Mouse (Mus musculus): ENCODE data around the gene Zfp316. TPM values are rescaled to one million over a fixed set of nuclear protein-coding genes. Genes with fewer than 3 reads are reported as not detected.

Zfp316 gene
- polyA plus RNA-seq, 2 experiments, result 2.8 to 9.1 TPM

DNA sequence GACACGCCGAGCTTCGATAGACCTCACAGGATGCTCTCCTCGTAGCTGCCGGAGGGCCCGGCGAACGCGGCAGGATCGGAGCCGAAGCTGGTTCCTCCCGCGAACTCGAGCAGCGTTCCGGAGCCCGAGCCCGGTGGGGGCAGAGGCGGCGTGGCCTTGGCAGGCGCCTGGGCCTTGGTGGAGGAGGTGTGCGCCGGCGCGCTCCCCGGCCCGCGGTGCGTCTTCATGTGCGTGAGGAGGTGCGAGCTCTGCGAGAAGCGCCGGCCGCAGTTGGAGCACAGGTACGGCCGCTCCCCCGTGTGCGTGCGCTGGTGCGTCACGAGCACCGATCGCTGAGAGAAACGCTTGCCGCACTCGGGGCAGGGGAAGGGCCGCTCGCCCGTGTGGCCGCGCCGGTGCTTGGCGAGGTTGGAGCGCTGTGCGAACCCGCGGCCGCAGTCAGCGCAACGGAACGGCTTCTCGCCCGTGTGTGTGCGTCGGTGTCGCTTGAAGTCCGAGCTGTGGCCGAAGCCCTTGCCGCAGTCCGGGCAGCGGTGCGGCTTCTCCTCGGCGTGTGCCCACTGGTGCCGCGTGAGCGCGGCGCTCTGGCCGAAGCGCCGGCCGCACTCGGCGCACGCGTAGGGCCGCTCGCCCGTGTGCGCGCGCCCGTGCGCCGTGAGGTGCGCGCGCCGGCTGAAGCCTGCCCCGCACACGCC lies 16.5 kb downstream of the Zfp316 start:
- Histone ChIP-seq H3K4me3 (replicated peaks; ENCODE audit: low read length) (peak overlapping the region; percentile 41), H3K27ac (replicated peaks; ENCODE audit: low read depth, low read length) (no peak overlapping the region), H3K9ac (ENCODE audit: low read depth, low read length, severe bottlenecking) (peak overlapping the region; percentile 38; the same call in 1 of the 2 replicates), H3K4me2 (replicated peaks; ENCODE audit: low read depth, low read length, severe bottlenecking) (peak overlapping the region; percentile 77), H3K27me3 (ENCODE audit: control insufficient read depth, insufficient read depth, low read length) (peaks cover 67% of the 10 kb centered on the region), H3K9me3 (ENCODE audit: control insufficient read depth, low read length) (no peaks in the 10 kb centered on the region), H3K36me3 (ENCODE audit: control insufficient read depth, insufficient read depth, low read length) (peaks cover 69% of the 10 kb centered on the region), H3K4me1 (ENCODE audit: control insufficient read depth, insufficient read depth, low read length) (peaks cover 13% of the 10 kb centered on the region)
- ATAC-seq (ENCODE audit: low FRiP score, low read depth), result peak; percentile 14; the same call in 1 of the 2 replicates
- DNase-seq (ENCODE audit: low spot score), result no peak
- TF ChIP-seq POLR2A (IDR thresholded peaks at IDR 0.05; ENCODE audit: borderline replicate concordance, extremely low read depth, insufficient read depth, insufficient read length), result no peak
- 5% methylated on average over 83 of the region's 103 CpGs for WGBS

- DNase-seq (ENCODE audit: low spot score), result no peak
- peak overlapping the region; percentile 41 for H3K4me3 ChIP-seq (replicated peaks; ENCODE audit: low read length)
- H3K9ac ChIP-seq (ENCODE audit: low read depth, low read length, severe bottlenecking), result no peak overlapping the region
- WGBS, result 23% methylated on average over 18 of the region's 18 CpGs
- peaks cover 71% of the 10 kb centered on the region for H3K36me3 ChIP-seq (ENCODE audit: control insufficient read depth, insufficient read depth, low read length)
- no peak for ATAC-seq (ENCODE audit: low FRiP score, low read depth)
- TF ChIP-seq POLR2A (IDR thresholded peaks at IDR 0.05; ENCODE audit: borderline replicate concordance, extremely low read depth, insufficient read depth, insufficient read length), result no peak
- no peaks in the 10 kb centered on the region for H3K9me3 ChIP-seq (ENCODE audit: control insufficient read depth, low read length)
- H3K4me1 ChIP-seq (ENCODE audit: control insufficient read depth, insufficient read depth, low read length), result peaks cover 13% of the 10 kb centered on the region
- H3K27ac ChIP-seq (replicated peaks; ENCODE audit: low read depth, low read length), result no peak overlapping the region
- peak overlapping the region; percentile 77 for H3K4me2 ChIP-seq (replicated peaks; ENCODE audit: low read depth, low read length, severe bottlenecking)
- peaks cover 63% of the 10 kb centered on the region for H3K27me3 ChIP-seq (ENCODE audit: control insufficient read depth, insufficient read depth, low read length)
Measured at GRCm38 (mm10) chr5:143252791-143253185, 17.0 kb downstream of the Zfp316 start.

DNA sequence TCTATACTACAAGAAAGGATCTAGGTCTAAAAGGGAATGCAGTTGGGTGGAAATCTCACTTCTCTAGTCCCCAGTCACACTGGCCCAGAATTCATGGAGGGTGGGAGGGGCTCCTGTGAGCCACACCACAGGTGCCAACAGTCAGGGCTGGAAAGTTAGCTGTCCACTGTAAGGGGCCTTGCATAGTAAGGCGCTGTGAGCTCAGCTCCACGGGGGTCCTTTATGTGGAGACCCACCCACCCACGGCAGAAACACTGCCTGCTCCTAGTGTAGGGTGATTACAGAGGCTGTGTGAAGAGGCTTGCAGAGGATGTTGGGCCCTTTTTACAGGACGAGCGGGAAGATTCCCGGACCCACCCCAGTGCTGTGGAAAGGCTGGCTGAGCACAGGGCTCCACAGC lies 17.8 kb downstream of the Zfp316 start:
- no peak for TF ChIP-seq POLR2A (IDR thresholded peaks at IDR 0.05; ENCODE audit: borderline replicate concordance, extremely low read depth, insufficient read depth, insufficient read length)
- Histone ChIP-seq H3K4me2 (replicated peaks; ENCODE audit: low read depth, low read length, severe bottlenecking) (no peak overlapping the region), H3K4me3 (replicated peaks; ENCODE audit: low read length) (no peak overlapping the region), H3K4me1 (ENCODE audit: control insufficient read depth, insufficient read depth, low read length) (peaks cover 13% of the 10 kb centered on the region), H3K36me3 (ENCODE audit: control insufficient read depth, insufficient read depth, low read length) (peaks cover 78% of the 10 kb centered on the region), H3K27me3 (ENCODE audit: control insufficient read depth, insufficient read depth, low read length) (peaks cover 56% of the 10 kb centered on the region), H3K9ac (ENCODE audit: low read depth, low read length, severe bottlenecking) (no peak overlapping the region), H3K27ac (replicated peaks; ENCODE audit: low read depth, low read length) (no peak overlapping the region), H3K9me3 (ENCODE audit: control insufficient read depth, low read length) (no peaks in the 10 kb centered on the region)
- no peak for DNase-seq (ENCODE audit: low spot score)
- no peak for ATAC-seq (ENCODE audit: low FRiP score, low read depth)
- WGBS, result 59% methylated on average over 6 of the region's 6 CpGs

DNA sequence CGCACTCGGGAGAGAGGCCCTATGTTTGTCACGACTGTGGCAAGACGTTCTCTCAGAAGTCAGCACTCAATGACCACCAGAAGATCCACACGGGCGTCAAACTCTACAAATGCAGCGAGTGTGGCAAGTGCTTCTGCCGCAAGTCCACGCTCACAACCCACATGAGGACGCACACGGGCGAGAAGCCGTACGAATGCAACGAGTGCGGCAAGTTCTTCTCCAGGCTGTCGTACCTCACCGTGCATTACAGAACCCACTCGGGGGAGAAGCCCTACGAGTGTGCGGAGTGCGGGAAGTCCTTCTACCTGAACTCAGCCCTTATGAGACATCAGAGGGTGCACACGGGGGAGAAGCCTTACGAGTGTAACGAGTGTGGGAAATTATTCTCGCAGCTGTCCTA lies 24.9 kb downstream of the Zfp316 start:
- Histone ChIP-seq H3K27ac (replicated peaks; ENCODE audit: low read depth, low read length) (no peak overlapping the region), H3K27me3 (ENCODE audit: control insufficient read depth, insufficient read depth, low read length) (no peaks in the 10 kb centered on the region), H3K9ac (ENCODE audit: low read depth, low read length, severe bottlenecking) (no peak overlapping the region), H3K4me3 (replicated peaks; ENCODE audit: low read length) (no peak overlapping the region), H3K36me3 (ENCODE audit: control insufficient read depth, insufficient read depth, low read length) (peaks cover 93% of the 10 kb centered on the region), H3K4me2 (replicated peaks; ENCODE audit: low read depth, low read length, severe bottlenecking) (no peak overlapping the region), H3K4me1 (ENCODE audit: control insufficient read depth, insufficient read depth, low read length) (no peaks in the 10 kb centered on the region), H3K9me3 (ENCODE audit: control insufficient read depth, low read length) (no peaks in the 10 kb centered on the region)
- DNase-seq (ENCODE audit: low spot score) (no peak), ATAC-seq (ENCODE audit: low FRiP score, low read depth) (no peak)
- WGBS, result 96% methylated on average over 26 of the region's 26 CpGs
- no peak for TF ChIP-seq POLR2A (IDR thresholded peaks at IDR 0.05; ENCODE audit: borderline replicate concordance, extremely low read depth, insufficient read depth, insufficient read length)

DNA sequence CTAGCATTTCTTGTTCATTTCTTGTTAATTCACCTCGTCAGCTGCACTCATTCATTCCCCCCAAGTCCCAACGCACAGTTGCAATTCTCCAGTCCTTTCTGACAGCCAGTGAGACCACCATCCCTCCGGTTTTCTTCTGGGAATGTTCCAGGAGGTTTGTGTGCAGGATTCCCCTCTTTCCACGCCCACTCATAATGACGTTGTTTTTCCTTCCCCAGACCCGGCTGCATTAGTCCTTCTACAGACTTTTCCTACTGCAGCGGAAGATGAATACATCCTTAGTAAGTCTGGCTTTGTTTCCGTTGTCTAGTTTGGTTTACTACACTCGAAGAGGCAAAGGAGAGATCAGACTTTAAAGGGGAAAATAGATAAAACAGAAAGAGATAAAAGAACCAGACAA lies 33.8 kb downstream of the Zfp316 start:
- DNase-seq (ENCODE audit: low spot score), result peak; percentile 9
- peaks cover 41% of the 10 kb centered on the region for H3K36me3 ChIP-seq (ENCODE audit: control insufficient read depth, insufficient read depth, low read length)
- H3K4me3 ChIP-seq (replicated peaks; ENCODE audit: low read length), result peak overlapping the region; percentile 91
- H3K9me3 ChIP-seq (ENCODE audit: control insufficient read depth, low read length), result no peaks in the 10 kb centered on the region
- ATAC-seq (ENCODE audit: low FRiP score, low read depth), result no peak
- H3K27me3 ChIP-seq (ENCODE audit: control insufficient read depth, insufficient read depth, low read length), result no peaks in the 10 kb centered on the region
- no peak for TF ChIP-seq POLR2A (IDR thresholded peaks at IDR 0.05; ENCODE audit: borderline replicate concordance, extremely low read depth, insufficient read depth, insufficient read length)
- peak overlapping the region; percentile 93 for H3K9ac ChIP-seq (ENCODE audit: low read depth, low read length, severe bottlenecking)
- 45% methylated on average over 9 of the region's 9 CpGs for WGBS
- no peak overlapping the region for H3K27ac ChIP-seq (replicated peaks; ENCODE audit: low read depth, low read length)
- H3K4me1 ChIP-seq (ENCODE audit: control insufficient read depth, insufficient read depth, low read length), result peaks cover 9% of the 10 kb centered on the region
- H3K4me2 ChIP-seq (replicated peaks; ENCODE audit: low read depth, low read length, severe bottlenecking), result peak overlapping the region; percentile 75
